18 mouse cellular contexts compared by ENCODE assay signal in the genomic region with DNA sequence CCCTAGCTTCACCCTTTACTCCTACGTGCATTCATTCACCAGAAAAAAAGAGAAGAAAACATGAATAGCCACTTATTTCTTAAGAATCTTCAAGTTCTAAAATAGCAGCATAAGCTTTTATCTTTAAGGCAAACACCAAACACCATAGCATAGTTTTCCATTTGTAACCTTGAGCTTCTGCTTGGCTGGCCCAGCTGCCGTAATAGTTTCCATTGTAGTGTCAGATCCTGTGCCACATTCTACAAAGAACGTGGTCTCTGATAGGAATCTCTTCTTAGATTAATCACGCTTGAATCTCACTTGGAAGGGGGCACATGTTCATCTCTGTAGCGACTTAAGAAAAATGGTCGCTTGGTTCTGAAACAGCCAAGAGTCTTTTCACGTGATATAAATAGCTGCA. TPM values are rescaled to one million over a fixed set of nuclear protein-coding genes. Genes with fewer than 3 reads are reported as not detected.
"Had no signal": no experiment of that assay in that cellular context is flagged by ENCODE, and none has a peak within 500 bp of the region (broad histone marks: within the 10 kb centered on the region; RNA-seq: fewer than 3 reads in every experiment).

No protein-coding gene starts in this region.

- H3K27me3 ChIP-seq: limb, embryonic 12.5 days; liver, embryonic 13.5 days; midbrain, embryonic 12.5 days; neural tube, embryonic 15.5 days had no signal

- H3K36me3 ChIP-seq: liver, embryonic 13.5 days had no signal

- ATAC-seq: intestine, postnatal 0 days; liver, postnatal 0 days; midbrain, embryonic 16.5 days had no signal

- H3K9ac ChIP-seq: limb, embryonic 12.5 days; liver, embryonic 13.5 days; liver, postnatal 0 days; midbrain, embryonic 12.5 days; neural tube, embryonic 15.5 days had no signal

- DNase-seq: kidney, adult 8-10 months; kidney, postnatal 36 days; liver; liver, embryonic 13.5 days; liver, postnatal 0 days; right cerebral cortex, adult 18-20 months had no signal

- H3K27ac ChIP-seq: layer of hippocampus, adult 2 months; left cerebral cortex, adult 2 months; limb, embryonic 12.5 days; liver, embryonic 13.5 days; midbrain, embryonic 12.5 days; neural tube, embryonic 15.5 days; stomach, postnatal 0 days had no signal

- H3K4me3 ChIP-seq: layer of hippocampus, adult 2 months; left cerebral cortex, adult 2 months; limb, embryonic 12.5 days; liver, embryonic 13.5 days; midbrain, embryonic 12.5 days; neural tube, embryonic 15.5 days had no signal

- H3K4me2 ChIP-seq: limb, embryonic 12.5 days; liver, embryonic 13.5 days; midbrain, embryonic 12.5 days; neural tube, embryonic 15.5 days had no signal

- H3K4me1 ChIP-seq: limb, embryonic 12.5 days; midbrain, embryonic 12.5 days; neural tube, embryonic 15.5 days had no signal

- H3K9me3 ChIP-seq: limb, embryonic 12.5 days; liver, embryonic 13.5 days; midbrain, embryonic 12.5 days; neural tube, embryonic 15.5 days had no signal

RNA-seq across cellular contexts. Expression of a gene that starts 53.1 kb away (rescaled TPM):
- total RNA-seq: layer of hippocampus, adult 2 months; layer of hippocampus, postnatal 25 days; left cerebral cortex, adult 2 months; left cerebral cortex, postnatal 36 days; megakaryocyte-erythroid progenitor cell, adult 5-6 weeks had no signal
- polyA plus RNA-seq: limb, embryonic 12.5 days; liver, embryonic 13.5 days; liver, postnatal 0 days; midbrain, embryonic 12.5 days; midbrain, embryonic 16.5 days; neural tube, embryonic 11.5 days; neural tube, embryonic 15.5 days; stomach, postnatal 0 days had no signal
